41 mouse cellular contexts compared by ENCODE assay signal in the genomic region with DNA sequence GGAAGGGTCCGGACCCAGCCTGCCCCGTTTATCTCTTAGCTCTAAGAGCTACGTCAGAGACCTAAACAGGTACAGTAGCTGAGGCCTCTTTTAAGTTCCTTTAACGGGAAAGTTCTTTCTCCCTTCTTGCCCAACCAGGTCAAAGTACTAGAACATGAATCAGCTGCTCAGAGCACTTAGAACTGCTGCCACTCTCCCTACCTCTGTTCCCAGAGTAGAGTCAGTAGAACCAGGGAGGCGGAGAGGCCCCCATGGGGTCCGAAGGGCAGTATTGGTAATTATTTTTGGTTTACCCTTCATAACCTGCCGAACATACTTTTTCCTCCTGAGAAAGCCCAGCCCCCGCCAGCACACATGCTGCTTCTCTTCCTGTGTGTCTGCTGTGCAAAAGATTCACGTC. TPM values are rescaled to one million over a fixed set of nuclear protein-coding genes. Genes with fewer than 3 reads are reported as not detected.
"Had no signal": no experiment of that assay in that cellular context is flagged by ENCODE, and none has a peak within 500 bp of the region (broad histone marks: within the 10 kb centered on the region; RNA-seq: fewer than 3 reads in every experiment).

No protein-coding gene starts in this region.

- H3K27ac ChIP-seq: heart, adult 2 months; heart, embryonic 10.5 days; hindbrain, embryonic 10.5 days; hindbrain, embryonic 12.5 days; hindbrain, embryonic 14.5 days; kidney, postnatal 0 days; limb, embryonic 13.5 days; limb, embryonic 15.5 days; liver, embryonic 12.5 days; liver, embryonic 14.5 days had no signal

- H3K27me3 ChIP-seq: heart, embryonic 12.5 days; hindbrain, embryonic 12.5 days; limb, embryonic 13.5 days; limb, embryonic 15.5 days; liver, embryonic 12.5 days had no signal

- H3K4me3 ChIP-seq: heart, adult 2 months; heart, embryonic 10.5 days; heart, embryonic 12.5 days; hindbrain, embryonic 10.5 days; hindbrain, embryonic 12.5 days; limb, embryonic 13.5 days; limb, embryonic 15.5 days; liver, embryonic 12.5 days had no signal

- H3K9me3 ChIP-seq: heart, embryonic 10.5 days; heart, embryonic 12.5 days; hindbrain, embryonic 10.5 days; hindbrain, embryonic 12.5 days; limb, embryonic 13.5 days; limb, embryonic 15.5 days; liver, embryonic 12.5 days had no signal

- H3K4me2 ChIP-seq: heart, embryonic 12.5 days; hindbrain, embryonic 12.5 days; hindbrain, embryonic 14.5 days; limb, embryonic 13.5 days; limb, embryonic 15.5 days; liver, embryonic 12.5 days had no signal

- H3K9ac ChIP-seq: heart, embryonic 12.5 days; hindbrain, embryonic 12.5 days; hindbrain, embryonic 14.5 days; limb, embryonic 13.5 days; limb, embryonic 15.5 days; liver, embryonic 12.5 days; liver, embryonic 14.5 days had no signal

- H3K4me1 ChIP-seq: heart, embryonic 10.5 days; heart, embryonic 12.5 days; hindbrain, embryonic 10.5 days; hindbrain, embryonic 12.5 days; limb, embryonic 13.5 days; limb, embryonic 15.5 days had no signal

- ATAC-seq: hindbrain, embryonic 16.5 days; inflammation-experienced regulatory T-cells, adult 6 months; liver, embryonic 12.5 days had no signal

- DNase-seq: gastrocnemius, postnatal 14 days; gastrocnemius, postnatal 36 days; heart, adult 11 months; heart, adult 2 months; heart, postnatal 10 days; heart, postnatal 4 days; kidney, adult 11 months; kidney, adult 2 months; kidney, postnatal 14 days; kidney, postnatal 36 days; layer of hippocampus, adult 9-11 months; layer of hippocampus, postnatal 36 days; left cerebral cortex, postnatal 4 days had no signal

RNA-seq across cellular contexts. Expression of gene Gm43738, which starts 23.5 kb away (rescaled TPM):
- total RNA-seq: gastrocnemius, adult 18-20 months; gastrocnemius, adult 8-10 months; gastrocnemius, postnatal 14 days; gastrocnemius, postnatal 36 days; heart, adult 2 months; heart, postnatal 10 days; heart, postnatal 25 days; heart, postnatal 4 days; layer of hippocampus, adult 18-20 months; layer of hippocampus, postnatal 14 days; layer of hippocampus, postnatal 36 days; left cerebral cortex, adult 18-20 months; left cerebral cortex, postnatal 25 days; left cerebral cortex, postnatal 4 days had no signal
- polyA plus RNA-seq: gonadal fat pad, adult 2 months; heart, adult 2 months; heart, embryonic 10.5 days; heart, embryonic 12.5 days; heart, embryonic 14.5 days; heart, embryonic 16.5 days; hindbrain, embryonic 12.5 days; hindbrain, embryonic 14.5 days; hindbrain, embryonic 16.5 days; inflammation-experienced regulatory T-cells, adult 6 months; kidney, adult 2 months; kidney, embryonic 14.5 days; kidney, postnatal 0 days; large intestine, adult 2 months; limb, embryonic 11.5 days; limb, embryonic 13.5 days; limb, embryonic 15.5 days had no signal

RNA-seq across cellular contexts. Expression of gene Pklr, which starts 58.6 kb away (rescaled TPM):
- total RNA-seq: gastrocnemius, adult 18-20 months; gastrocnemius, postnatal 14 days; gastrocnemius, postnatal 36 days; heart, adult 2 months; heart, postnatal 10 days; heart, postnatal 25 days; heart, postnatal 4 days; layer of hippocampus, postnatal 14 days; layer of hippocampus, postnatal 36 days; left cerebral cortex, adult 18-20 months; left cerebral cortex, adult 8-10 months; left cerebral cortex, postnatal 10 days; left cerebral cortex, postnatal 25 days had no signal
- polyA plus RNA-seq: frontal cortex, adult 2 months; heart, embryonic 14.5 days; inflammation-experienced regulatory T-cells, adult 6 months had no signal
